Mouse (Mus musculus) megakaryocyte, embryonic 14.5 days (primary cell): Measurements from ENCODE around the gene Nr3c2. TPM values are rescaled to one million over a fixed set of nuclear protein-coding genes. Genes with fewer than 3 reads are reported as not detected.

ENCODE experiments used
- H3K27me3 ChIP-seq: replicated peaks from 2 replicates; pipeline ENCODE3; 2012; ENCODE audit warnings: inconsistent platforms
- H3K36me3 ChIP-seq: replicated peaks from 2 replicates; pipeline ENCODE3; 2012; ENCODE audit warnings: low read length, inconsistent platforms, mixed read lengths
- H3K4me1 ChIP-seq: 2 replicates; pipeline ENCODE4 v1.6.1; 2012; ENCODE audit warnings: inconsistent platforms
- H3K4me3 ChIP-seq: replicated peaks from 2 replicates; pipeline ENCODE3; 2012; ENCODE audit warnings: moderate library complexity, mild to moderate bottlenecking, inconsistent platforms
- H3K9me3 ChIP-seq: 2 replicates; pipeline ENCODE4 v1.6.1; 2012; ENCODE audit warnings: inconsistent platforms
- FLI1 ChIP-seq: IDR thresholded peaks from 2 replicates; pipeline ENCODE4 v1.6.1; 2012; ENCODE audit warnings: low read length, inconsistent platforms, mixed read lengths
- GATA1 ChIP-seq: IDR thresholded peaks from 3 replicates; pipeline ENCODE4 v1.6.1; 2012; ENCODE audit warnings: mixed read lengths, low read length, inconsistent platforms, borderline replicate concordance
- polyA plus RNA-seq: library from polyadenylated mRNA; stranded (reverse); fragments of >175 nt; gene quantifications from 2 replicates; pipeline ENCODE4 v1.2.3, GENCODE M21; 2012; ENCODE audit warnings: low replicate concordance; ENCODE audit not compliant: insufficient read depth

Gene Nr3c2
- polyA plus RNA-seq, 1 experiment = not detected

DNA sequence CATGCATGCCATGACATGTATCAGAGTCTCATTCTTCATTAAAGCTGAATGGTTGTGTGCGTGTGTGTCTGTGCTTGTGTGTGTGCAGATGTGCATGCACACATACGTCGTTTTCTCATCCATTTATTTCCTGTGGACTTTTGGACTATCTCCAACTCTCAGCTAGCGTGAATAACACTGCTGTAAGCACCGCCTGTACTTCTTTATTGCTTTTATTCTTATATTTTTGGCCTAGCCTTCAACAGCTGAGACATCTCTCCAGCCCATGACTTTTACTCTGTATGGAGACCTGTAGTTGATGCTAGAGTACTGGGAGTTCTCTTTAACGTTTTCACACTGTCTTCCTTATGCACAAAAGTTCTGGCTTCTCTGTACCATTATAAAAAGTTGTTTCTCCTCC lies 332.6 kb downstream of the Nr3c2 start:
- 0 out of 2 replicates have a peak, but pooled peaks cover 4% of the 10 kb centered on the region for H3K9me3 ChIP-seq
- H3K4me1 ChIP-seq = no peaks in the 10 kb centered on the region
- TF ChIP-seq FLI1 (no peak), GATA1 (no peak)
- H3K4me3 ChIP-seq = no peak overlapping the region
- no peaks in the 10 kb centered on the region for H3K36me3 ChIP-seq
- peaks cover 9% of the 10 kb centered on the region for H3K27me3 ChIP-seq

- H3K4me3 ChIP-seq = no peak overlapping the region
- H3K9me3 ChIP-seq = 0 out of 2 replicates have a peak, but pooled peaks cover 4% of the 10 kb centered on the region
- peaks cover 9% of the 10 kb centered on the region for H3K27me3 ChIP-seq
- no peaks in the 10 kb centered on the region for H3K4me1 ChIP-seq
- no peaks in the 10 kb centered on the region for H3K36me3 ChIP-seq
- no peak for TF ChIP-seq FLI1
- no peak for TF ChIP-seq GATA1
Measured at GRCm38 (mm10) chr8:77232411-77232810, 333.2 kb downstream of the Nr3c2 start.

DNA sequence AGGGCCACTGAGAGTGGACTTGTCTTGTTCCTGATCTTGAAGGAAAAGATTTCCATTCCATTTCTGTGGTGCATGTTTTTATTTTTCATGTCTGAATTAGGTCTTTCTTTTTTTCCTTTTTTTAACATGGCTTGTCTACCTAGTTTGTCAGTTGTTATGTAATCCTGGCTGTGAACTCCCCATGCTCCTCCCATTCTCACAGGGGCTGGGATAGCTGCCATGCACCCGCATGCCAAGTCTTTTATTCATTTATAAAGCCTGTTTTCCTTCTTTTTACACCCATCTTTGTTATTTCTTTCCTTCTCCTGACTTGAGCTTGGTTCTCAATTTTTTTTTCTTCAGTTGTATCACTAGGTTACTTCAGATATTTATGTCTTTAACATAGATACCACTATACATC lies 337.5 kb downstream of the Nr3c2 start:
- Histone ChIP-seq H3K4me3 (no peak overlapping the region), H3K4me1 (0 out of 2 replicates have a peak, but pooled peaks cover 3% of the 10 kb centered on the region), H3K27me3 (peaks cover 9% of the 10 kb centered on the region), H3K9me3 (no peaks in the 10 kb centered on the region), H3K36me3 (peaks cover under 1% of the 10 kb centered on the region)
- TF ChIP-seq GATA1 = no peak
- no peak for TF ChIP-seq FLI1

- Histone ChIP-seq H3K27me3 (peaks cover 3% of the 10 kb centered on the region), H3K4me1 (0 out of 2 replicates have a peak, but pooled peaks cover 3% of the 10 kb centered on the region), H3K9me3 (no peaks in the 10 kb centered on the region), H3K4me3 (no peak overlapping the region), H3K36me3 (peaks cover 26% of the 10 kb centered on the region)
- no peak for TF ChIP-seq FLI1
- no peak for TF ChIP-seq GATA1
Measured at GRCm38 (mm10) chr8:77239462-77239861, 340.2 kb downstream of the Nr3c2 start.

- Histone ChIP-seq H3K36me3 (peaks cover 44% of the 10 kb centered on the region), H3K27me3 (no peaks in the 10 kb centered on the region), H3K4me3 (no peak overlapping the region), H3K4me1 (0 out of 2 replicates have a peak, but pooled peaks cover 5% of the 10 kb centered on the region), H3K9me3 (no peaks in the 10 kb centered on the region)
- no peak for TF ChIP-seq GATA1
- TF ChIP-seq FLI1 = no peak
Measured at GRCm38 (mm10) chr8:77241381-77241780, 342.1 kb downstream of the Nr3c2 start.

- Histone ChIP-seq H3K9me3 (peaks cover 5% of the 10 kb centered on the region; the same call in 1 of the 2 replicates), H3K27me3 (no peaks in the 10 kb centered on the region), H3K36me3 (peaks cover 99% of the 10 kb centered on the region), H3K4me3 (no peak overlapping the region), H3K4me1 (0 out of 2 replicates have a peak, but pooled peaks cover 13% of the 10 kb centered on the region)
- TF ChIP-seq FLI1 (no peak), GATA1 (no peak)
Measured at GRCm38 (mm10) chr8:77250094-77250493, 350.9 kb downstream of the Nr3c2 start.

DNA sequence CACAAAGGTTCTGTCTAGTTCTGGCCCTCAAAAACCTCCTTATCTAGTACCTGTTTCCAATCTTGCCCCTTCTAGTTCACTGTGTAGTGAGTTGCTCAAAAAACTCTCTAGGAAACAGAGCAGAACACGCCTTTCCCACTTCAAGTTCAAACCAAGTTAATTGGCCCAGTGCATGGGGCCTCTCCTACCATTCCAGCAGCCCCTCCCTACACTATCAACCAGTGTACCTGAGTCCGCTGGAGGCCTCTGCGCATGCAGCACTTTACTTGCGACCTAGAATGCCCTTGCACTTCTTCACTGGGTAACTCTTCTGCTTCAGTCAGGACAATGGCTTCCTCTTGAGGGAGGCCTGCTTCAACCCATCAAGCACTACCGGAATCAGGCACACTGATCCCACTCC lies 351.9 kb downstream of the Nr3c2 start:
- TF ChIP-seq FLI1 (no peak), GATA1 (no peak)
- Histone ChIP-seq H3K4me3 (no peak overlapping the region), H3K9me3 (peaks cover 5% of the 10 kb centered on the region; the same call in 1 of the 2 replicates), H3K36me3 (peaks cover 99% of the 10 kb centered on the region), H3K4me1 (peaks cover 15% of the 10 kb centered on the region; the same call in 1 of the 2 replicates), H3K27me3 (no peaks in the 10 kb centered on the region)

- H3K36me3 ChIP-seq = peaks cover 99% of the 10 kb centered on the region
- H3K27me3 ChIP-seq = no peaks in the 10 kb centered on the region
- TF ChIP-seq GATA1 (no peak), FLI1 (no peak)
- H3K9me3 ChIP-seq = no peaks in the 10 kb centered on the region
- no peak overlapping the region for H3K4me3 ChIP-seq
- peaks cover 12% of the 10 kb centered on the region for H3K4me1 ChIP-seq
Measured at GRCm38 (mm10) chr8:77254466-77254865, 355.2 kb downstream of the Nr3c2 start.

GRCm38 (mm10) chr8:77256450-77257084 lies 357.3 kb downstream of the Nr3c2 start:
- no peaks in the 10 kb centered on the region for H3K9me3 ChIP-seq
- H3K27me3 ChIP-seq = no peaks in the 10 kb centered on the region
- H3K36me3 ChIP-seq = peaks cover 98% of the 10 kb centered on the region
- no peak overlapping the region for H3K4me3 ChIP-seq
- H3K4me1 ChIP-seq = peaks cover 12% of the 10 kb centered on the region
- TF ChIP-seq FLI1 (no peak), GATA1 (no peak)

GRCm38 (mm10) chr8:77257085-77257451 lies 357.8 kb downstream of the Nr3c2 start:
- H3K4me3 ChIP-seq = no peak overlapping the region
- no peaks in the 10 kb centered on the region for H3K9me3 ChIP-seq
- peaks cover 12% of the 10 kb centered on the region for H3K4me1 ChIP-seq
- TF ChIP-seq GATA1 = no peak
- TF ChIP-seq FLI1 = no peak
- H3K27me3 ChIP-seq = no peaks in the 10 kb centered on the region
- peaks cover 98% of the 10 kb centered on the region for H3K36me3 ChIP-seq

- no peak for TF ChIP-seq GATA1
- no peak for TF ChIP-seq FLI1
- H3K4me1 ChIP-seq = peaks cover 6% of the 10 kb centered on the region
- no peak overlapping the region for H3K4me3 ChIP-seq
- H3K9me3 ChIP-seq = no peaks in the 10 kb centered on the region; the same call in 1 of the 2 replicates
- H3K27me3 ChIP-seq = no peaks in the 10 kb centered on the region
- peaks cover 99% of the 10 kb centered on the region for H3K36me3 ChIP-seq
Measured at GRCm38 (mm10) chr8:77261215-77261614, 362.0 kb downstream of the Nr3c2 start.
